Mouse (Mus musculus) subcutaneous adipose tissue, adult 2 months (tissue): ENCODE measurements around the gene Celsr1. TPM values are rescaled to one million over a fixed set of nuclear protein-coding genes. Genes with fewer than 3 reads are reported as not detected.

Source experiments
- polyA plus RNA-seq: library from polyadenylated mRNA; depleted of rRNA; stranded (reverse); fragments of >200 nt; gene quantifications from 2 replicates; pipeline ENCODE4 v1.2.3, GENCODE M21; 2012; ENCODE audit warnings: low replicate concordance; rRNA removed

Gene Celsr1
- 0.69 and 9.4 TPM in 2 replicates for polyA plus RNA-seq

GRCm38 (mm10) chr15:86033191-86033841 is at the start of gene Celsr1:
TSS of gene Celsr1 (minus strand) at chr15:86033777.

GRCm38 (mm10) chr15:86057413-86057812 is 23.8 kb upstream of the Celsr1 start, which contains the start of gene Gramd4:
TSS of gene Gramd4 (plus strand) at chr15:86057695.

GRCm38 (mm10) chr15:85878848-85879497 is 154.6 kb downstream of the Celsr1 start, which contains the start of gene Trmu:
TSS of gene Trmu (plus strand) at chr15:85879312.

GRCm38 (mm10) chr15:85859490-85860031 is 174.0 kb downstream of the Celsr1 start, which contains the start of gene Gtse1:
TSS of gene Gtse1 (plus strand) at chr15:85859745.

Other genes starting within 250 kb of the Celsr1 start
- gene Cdpf1, start 222.1 kb downstream of the Celsr1 start, polyA plus RNA-seq = 39.6 and 77.1 TPM in 2 replicates
- gene Pkdrej, start 212.0 kb downstream of the Celsr1 start, polyA plus RNA-seq = 0.06 and 1.2 TPM in 2 replicates
- 11.7 and 12.6 TPM in 2 replicates for gene Ttc38, start 201.5 kb downstream of the Celsr1 start, polyA plus RNA-seq
- 2.2 and 5.8 TPM in 2 replicates for gene Gtse1, start 174.0 kb downstream of the Celsr1 start, polyA plus RNA-seq
- 27.9 and 49.0 TPM in 2 replicates for gene Trmu, start 154.5 kb downstream of the Celsr1 start, polyA plus RNA-seq
- 26.2 and 35.6 TPM in 2 replicates for gene Gramd4, start 23.9 kb upstream of the Celsr1 start, polyA plus RNA-seq
- 21.8 and 33.9 TPM in 2 replicates for gene Cerk, start 152.4 kb upstream of the Celsr1 start, polyA plus RNA-seq
- 36.3 and 44.9 TPM in 2 replicates for gene Tbc1d22a, start 180.7 kb upstream of the Celsr1 start, polyA plus RNA-seq